Mouse (Mus musculus) E14TG2a.4 (cell line): Measurements from ENCODE around the gene Klc1.

Experiments
- CTCF ChIP-seq: conservative IDR thresholded peaks from 2 replicates; pipeline ENCODE4 v1.5.1; 2014; ENCODE audit warnings: low read length
- NANOG ChIP-seq: IDR thresholded peaks from 2 replicates; pipeline ENCODE4 v1.6.1; 2014; ENCODE audit warnings: borderline replicate concordance, low read length, mixed read lengths
- POU5F1 ChIP-seq: IDR thresholded peaks from 2 replicates; pipeline ENCODE4 v1.6.1; 2014; ENCODE audit warnings: low read length, borderline replicate concordance

DNA sequence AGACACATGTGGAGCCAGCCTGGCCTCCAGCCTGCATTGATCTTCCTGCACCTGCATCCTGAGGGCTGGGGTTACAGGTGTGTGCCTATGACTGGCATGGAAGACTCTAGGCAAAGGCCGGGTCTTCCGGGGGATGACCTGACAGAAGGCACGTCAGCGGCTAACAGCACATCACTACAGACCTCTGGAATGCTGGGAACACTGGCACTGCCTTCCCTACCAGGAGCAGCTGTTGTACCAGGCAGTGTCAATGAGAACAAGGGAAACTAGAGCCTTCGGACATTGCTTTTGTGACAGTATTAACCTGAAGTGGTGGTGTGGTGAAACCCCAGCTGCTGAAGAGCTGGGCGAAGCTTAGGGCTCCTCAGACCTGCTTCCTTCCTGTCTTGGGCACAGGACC, 50.1 kb downstream of the Klc1 start:
- TF ChIP-seq CTCF, result no peak
- no peak for TF ChIP-seq NANOG
- no peak for TF ChIP-seq POU5F1
